9 mouse cellular contexts compared by ENCODE assay signal in the genomic region with DNA sequence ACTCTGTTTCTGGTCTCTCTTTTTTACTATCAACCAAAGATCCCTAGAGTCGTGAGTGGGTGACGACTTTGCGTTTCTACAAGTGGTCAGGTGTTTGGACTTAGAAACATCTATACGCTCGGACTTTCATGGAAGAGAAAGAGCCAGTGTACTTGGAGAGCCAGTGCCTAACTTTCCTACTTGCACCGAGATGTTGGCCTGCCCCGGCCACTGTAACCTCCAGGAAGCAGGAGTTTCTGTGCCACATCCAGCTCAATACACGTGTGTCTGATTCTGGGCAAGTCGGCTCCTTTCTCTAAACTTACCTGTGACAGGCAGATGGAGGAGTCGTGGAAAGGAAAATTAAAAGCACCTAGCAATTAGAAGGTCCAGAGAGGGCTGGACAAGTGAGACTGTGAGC. TPM values are rescaled to one million over a fixed set of nuclear protein-coding genes. Genes with fewer than 3 reads are reported as not detected.
DNase-seq lines count a peak whose midpoint lies in the region; ATAC-seq and TF ChIP-seq lines count a peak whose summit lies in the region.
"Had no signal": no experiment of that assay in that cellular context is flagged by ENCODE, and none has a peak within 500 bp of the region (broad histone marks: within the 10 kb centered on the region; RNA-seq: fewer than 3 reads in every experiment).

Nol3 (plus strand) TSS at position 301 of the 400 bp plus-strand sequence.

- TF ChIP-seq CTCF in kidney, postnatal 0 days (IDR thresholded peaks at IDR 0.05; ENCODE audit: low read depth) = no peak

- DNase-seq in kidney, postnatal 0 days (ENCODE audit: low spot score) = no peak
- DNase-seq in kidney, adult 8-10 months = no peak
- DNase-seq in heart, postnatal 36 days = no peak
- DNase-seq in embryo, embryonic 11 days = no peak
- DNase-seq in adrenal gland, postnatal 36 days = no peak
- DNase-seq in right cerebral cortex, postnatal 25 days = no peak

- no peaks in the 10 kb centered on the region for H3K36me3 ChIP-seq in kidney, postnatal 0 days (ENCODE audit: insufficient read depth, low read length)
- no peaks in the 10 kb centered on the region for H3K36me3 ChIP-seq in embryonic facial prominence, embryonic 15.5 days
- peaks cover 16% of the 10 kb centered on the region for H3K36me3 ChIP-seq in midbrain, embryonic 13.5 days

- intact Hi-C loops in heart, postnatal 36 days (cut with DNase I) = loop anchor here (10.0 kb wide), 1 partner anchor 621 kb away; no protein-coding TSS in a partner anchor

- H3K4me1 ChIP-seq in kidney, postnatal 0 days (replicated peaks; ENCODE audit: insufficient read depth, low read length) = 0 out of 2 replicates have a peak, but pooled peaks cover 2% of the 10 kb centered on the region
- peaks cover 31% of the 10 kb centered on the region for H3K4me1 ChIP-seq in embryonic facial prominence, embryonic 15.5 days
- H3K4me1 ChIP-seq in midbrain, embryonic 13.5 days (replicated peaks) = peaks cover 31% of the 10 kb centered on the region

- H3K9me3 ChIP-seq in kidney, postnatal 0 days (replicated peaks; ENCODE audit: low read length) = no peaks in the 10 kb centered on the region
- H3K9me3 ChIP-seq in embryonic facial prominence, embryonic 15.5 days (replicated peaks) = no peaks in the 10 kb centered on the region
- H3K9me3 ChIP-seq in midbrain, embryonic 13.5 days = no peaks in the 10 kb centered on the region

- H3K27me3 ChIP-seq in kidney, postnatal 0 days (ENCODE audit: insufficient read depth, low read length) = peaks cover 62% of the 10 kb centered on the region
- peaks cover 83% of the 10 kb centered on the region for H3K27me3 ChIP-seq in embryonic facial prominence, embryonic 15.5 days
- H3K27me3 ChIP-seq in midbrain, embryonic 13.5 days = peaks cover 98% of the 10 kb centered on the region

- peak within 1 kb of the TSS; percentile 69 for H3K4me2 ChIP-seq in kidney, postnatal 0 days (ENCODE audit: low read length)
- peak within 1 kb of the TSS; percentile 79 for H3K4me2 ChIP-seq in embryonic facial prominence, embryonic 15.5 days (replicated peaks)
- H3K4me2 ChIP-seq in midbrain, embryonic 13.5 days (replicated peaks) = peak within 1 kb of the TSS; percentile 84

- peak within 1 kb of the TSS; percentile 31 for H3K4me3 ChIP-seq in kidney, postnatal 0 days (replicated peaks; ENCODE audit: low read depth, low read length)
- peak within 1 kb of the TSS; percentile 41 for H3K4me3 ChIP-seq in embryonic facial prominence, embryonic 15.5 days (replicated peaks)
- H3K4me3 ChIP-seq in midbrain, embryonic 13.5 days (replicated peaks) = peak within 1 kb of the TSS; percentile 48

- 0 out of 2 replicates have a peak within 1 kb of the TSS, but pooled peaks have one; percentile 31 for H3K9ac ChIP-seq in kidney, postnatal 0 days (ENCODE audit: low read depth, low read length)
- 0 out of 2 replicates have a peak within 1 kb of the TSS, but pooled peaks have one; percentile 16 for H3K9ac ChIP-seq in embryonic facial prominence, embryonic 15.5 days
- H3K9ac ChIP-seq in midbrain, embryonic 13.5 days (replicated peaks) = peak within 1 kb of the TSS; percentile 70

- ATAC-seq in kidney, postnatal 0 days (replicated peaks; ENCODE audit: low FRiP score, low read depth) = 0 out of 2 replicates have a peak, but pooled peaks have one; percentile 2
- ATAC-seq in embryonic facial prominence, embryonic 15.5 days (ENCODE audit: insufficient number of reproducible peaks, low FRiP score, low TSS enrichment, low read depth) = no peak
- peak; percentile 2; the same call in 1 of the 2 replicates for ATAC-seq in midbrain, embryonic 13.5 days

- H3K27ac ChIP-seq in kidney, postnatal 0 days = no peak within 1 kb of the TSS
- no peak within 1 kb of the TSS for H3K27ac ChIP-seq in embryonic facial prominence, embryonic 15.5 days (replicated peaks)
- H3K27ac ChIP-seq in midbrain, embryonic 13.5 days = no peak within 1 kb of the TSS
- H3K27ac ChIP-seq: macrophage had no signal

- WGBS in kidney, postnatal 0 days = 6% methylated on average over 10 of the region's 10 CpGs
- 8% methylated on average over 10 of the region's 10 CpGs for WGBS in embryonic facial prominence, embryonic 15.5 days
- 4% methylated on average over 10 of the region's 10 CpGs for WGBS in midbrain, embryonic 13.5 days

RNA-seq across cellular contexts. Expression of gene Nol3, which starts in this region (rescaled TPM):
- 0.29 and 0.68 TPM in 2 replicates for polyA plus RNA-seq in kidney, postnatal 0 days (2015; fragmentation: Nextera tagmentation; extraction: Ambion mirVana)
- 3.6 and 4.4 TPM in 2 replicates for polyA plus RNA-seq in embryonic facial prominence, embryonic 15.5 days (2015; fragmentation: Nextera tagmentation; extraction: Ambion mirVana)
- 10 to 100 TPM; 19.3 to 22.1 TPM for total RNA-seq in heart, postnatal 36 days (2021)
- 3.1 and 4.3 TPM in 2 replicates for polyA plus RNA-seq in midbrain, embryonic 13.5 days (2015; fragmentation: Nextera tagmentation; extraction: Ambion mirVana)
- 1 to 10 TPM; 5.5 TPM for total RNA-seq in adrenal gland, postnatal 36 days (2021)

Comparison
In these comparisons a context has a peak if more than half of its experiments do, and no peak if none do; other contexts are left out.
1. Peak in ATAC-seq, H3K4me3 ChIP-seq, H3K9ac ChIP-seq and H3K4me2 ChIP-seq in kidney, postnatal 0 days; RNA of the gene not detected or under 1 TPM.
2. H3K9ac ChIP-seq: peak in every context shown above with its lines; median percentile 70 in midbrain, embryonic 13.5 days; 31 in kidney, postnatal 0 days; 16 in embryonic facial prominence, embryonic 15.5 days.